Mouse (Mus musculus) neural tube, embryonic 14.5 days (tissue): ENCODE data around the gene Mlkl. TPM values are rescaled to one million over a fixed set of nuclear protein-coding genes. Genes with fewer than 3 reads are reported as not detected.

Experiments used
- ATAC-seq: fragments of 200-750 bp; cut with Nextera tagmentation; 2 replicates; pipeline ENCODE4 v1.8.0; 2017; ENCODE audit warnings: low read depth, mild to moderate bottlenecking, moderate TSS enrichment, moderate library complexity
- H3K27ac ChIP-seq: fragments of 300-500 bp; sonication (generic); 2 replicates; pipeline ENCODE4 v1.5.1; 2014; ENCODE audit warnings: low read depth, mild to moderate bottlenecking, control low read depth, low read length, moderate library complexity, mixed read lengths
- H3K27me3 ChIP-seq: fragments of 300-500 bp; sonication (generic); 2 replicates; pipeline ENCODE4 v1.6.1; 2014; ENCODE audit warnings: low read length; ENCODE audit not compliant: control insufficient read depth, insufficient read depth
- H3K36me3 ChIP-seq: fragments of 300-500 bp; sonication (generic); 2 replicates; pipeline ENCODE4 v1.6.1; 2014; ENCODE audit warnings: low read length, mixed read lengths; ENCODE audit not compliant: control insufficient read depth, insufficient read depth
- H3K4me1 ChIP-seq: fragments of 300-500 bp; sonication (generic); 2 replicates; pipeline ENCODE4 v1.6.1; 2014; ENCODE audit warnings: low read length; ENCODE audit not compliant: control insufficient read depth, insufficient read depth
- H3K4me2 ChIP-seq: fragments of 300-500 bp; sonication (generic); 2 replicates; pipeline ENCODE4 v1.6.1; 2014; ENCODE audit warnings: mild to moderate bottlenecking, low read depth, low read length, control low read depth
- H3K4me3 ChIP-seq: fragments of 300-500 bp; sonication (generic); 2 replicates; pipeline ENCODE4 v1.5.1; 2014; ENCODE audit warnings: low read depth, low read length, control low read depth, mixed read lengths
- H3K9ac ChIP-seq: fragments of 300-500 bp; sonication (generic); replicated peaks from 2 replicates; pipeline ENCODE4 v1.6.1; 2014; ENCODE audit warnings: low read depth, mild to moderate bottlenecking, control low read depth, low read length, mixed read lengths
- H3K9me3 ChIP-seq: fragments of 300-500 bp; sonication (generic); 2 replicates; pipeline ENCODE4 v1.6.1; 2016; ENCODE audit warnings: low read length; ENCODE audit not compliant: control insufficient read depth
- WGBS: fragments of 180-500 bp; shearing (Covaris S2); extraction: QIAGEN DNeasy Blood & Tissue Kit; methylation state at CpG from one replicate; pipeline ENCODE4 v1.1.7; 2014; 5-methylcytosine and 5-hydroxymethylcytosine counted together
- polyA plus RNA-seq: library from polyadenylated mRNA; unstranded; fragments of >200 nt; fragmentation: Nextera tagmentation; extraction: Ambion mirVana; gene quantifications from 2 replicates; pipeline ENCODE4 v1.2.1, GENCODE M21; 2014

The Mlkl gene
- polyA plus RNA-seq, result 0.35 TPM in 1 of 2 replicates, not detected in the other

DNA sequence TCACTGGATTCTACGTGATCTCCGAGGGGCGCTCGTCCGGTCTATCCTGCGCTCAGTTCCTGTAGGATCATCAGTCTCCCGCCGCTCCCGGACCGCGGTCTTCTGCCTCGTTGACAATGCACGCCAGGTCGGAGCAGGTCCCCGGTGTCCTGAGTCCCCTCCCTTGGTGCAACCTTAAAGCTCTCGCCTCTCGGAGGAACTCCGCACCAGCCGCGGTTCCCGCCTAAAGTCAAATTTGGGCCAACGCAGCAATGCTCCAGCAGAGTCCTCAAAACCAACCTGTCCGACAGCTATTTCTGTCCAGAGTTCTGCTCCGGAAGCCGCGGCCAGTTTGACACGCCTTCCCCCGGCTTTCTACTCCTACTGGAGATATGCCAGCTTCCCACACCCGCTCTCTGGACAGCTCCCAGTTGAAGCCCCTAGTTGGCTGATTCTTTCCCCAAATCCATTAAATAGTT is at the start of gene Mlkl:
Gene Mlkl, minus strand, starts transcription at position 288 of the 458 bp plus-strand sequence.
- Histone ChIP-seq H3K36me3 (no peaks in the 10 kb centered on the region), H3K4me1 (0 out of 2 replicates have a peak, but pooled peaks cover 5% of the 10 kb centered on the region), H3K4me3 (peak within 1 kb of the TSS; percentile 24), H3K27me3 (no peaks in the 10 kb centered on the region), H3K9me3 (no peaks in the 10 kb centered on the region), H3K4me2 (peak within 1 kb of the TSS; percentile 59), H3K9ac (no peak within 1 kb of the TSS), H3K27ac (no peak within 1 kb of the TSS)
- no peak for ATAC-seq
- 1% methylated on average over 29 of the region's 29 CpGs for WGBS

DNA sequence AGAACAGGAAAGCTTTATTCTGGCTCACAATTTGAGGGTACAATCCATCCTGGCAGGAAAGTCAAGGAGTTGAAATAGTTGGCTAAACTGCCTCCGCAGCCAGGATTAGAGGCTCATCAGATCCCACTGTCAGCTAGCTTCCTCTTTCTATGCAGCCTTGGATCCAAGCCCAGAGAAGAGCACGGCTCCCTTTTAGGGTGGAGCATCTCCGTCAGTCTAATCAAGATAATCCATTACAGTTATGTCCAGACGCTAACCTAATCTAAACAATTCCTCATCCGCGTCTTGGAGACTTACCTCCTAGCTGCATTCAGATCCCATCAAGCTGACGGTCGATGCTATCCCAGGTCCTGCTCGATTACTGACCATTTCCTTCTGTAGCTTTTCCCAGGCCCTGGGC is 47.9 kb upstream of the Mlkl start:
- WGBS, result 78% methylated on average over 9 of the region's 9 CpGs
- Histone ChIP-seq H3K36me3 (no peaks in the 10 kb centered on the region), H3K9me3 (no peaks in the 10 kb centered on the region), H3K27ac (no peak overlapping the region), H3K9ac (no peak overlapping the region), H3K27me3 (no peaks in the 10 kb centered on the region), H3K4me2 (no peak overlapping the region), H3K4me1 (no peaks in the 10 kb centered on the region), H3K4me3 (no peak overlapping the region)
- no peak for ATAC-seq

DNA sequence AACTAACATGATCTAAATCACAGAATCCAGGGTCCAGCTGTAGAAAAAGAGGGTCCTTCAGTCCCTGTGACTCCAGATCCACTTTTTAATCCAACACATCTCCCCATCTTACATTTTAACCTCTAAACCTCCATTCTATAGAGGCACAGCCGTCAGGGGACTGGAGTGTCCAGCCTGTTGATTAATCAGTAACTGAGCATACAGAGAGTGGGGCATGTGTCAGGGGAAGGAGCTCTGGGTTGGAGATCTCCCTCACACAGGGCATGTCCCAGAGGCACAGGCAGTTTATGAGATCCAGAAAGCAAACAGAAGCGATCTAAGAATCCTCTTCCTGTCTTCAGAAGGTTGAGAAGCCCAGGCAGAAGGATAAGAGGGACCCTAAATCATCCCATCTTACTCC is 46.7 kb upstream of the Mlkl start:
- ATAC-seq, result no peak
- Histone ChIP-seq H3K36me3 (no peaks in the 10 kb centered on the region), H3K4me3 (no peak overlapping the region), H3K9ac (no peak overlapping the region), H3K27ac (no peak overlapping the region), H3K4me1 (no peaks in the 10 kb centered on the region), H3K9me3 (no peaks in the 10 kb centered on the region), H3K27me3 (no peaks in the 10 kb centered on the region), H3K4me2 (no peak overlapping the region)
- 49% methylated on average over 2 of the region's 2 CpGs for WGBS

DNA sequence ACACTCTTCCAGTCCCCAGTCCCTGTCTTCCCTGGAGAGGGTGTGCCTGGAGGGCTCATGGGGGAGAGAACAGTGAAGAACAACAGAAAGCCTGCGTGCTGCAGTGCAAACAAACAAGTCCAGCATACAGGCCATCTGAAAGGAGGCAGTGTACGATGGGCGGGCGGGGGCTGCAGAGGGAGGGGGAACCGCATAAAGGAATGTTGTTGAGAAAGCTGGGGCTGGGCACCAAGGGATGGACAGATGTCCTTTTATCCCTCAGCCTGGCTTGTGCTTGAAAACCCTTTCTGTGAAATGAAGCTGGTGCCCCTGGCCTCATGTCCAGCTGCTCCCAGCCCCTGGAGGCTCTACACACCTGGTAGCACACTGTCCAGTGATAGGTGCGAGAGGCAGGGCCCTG is 37.2 kb upstream of the Mlkl start:
- no peak for ATAC-seq
- WGBS, result 51% methylated on average over 6 of the region's 6 CpGs

DNA sequence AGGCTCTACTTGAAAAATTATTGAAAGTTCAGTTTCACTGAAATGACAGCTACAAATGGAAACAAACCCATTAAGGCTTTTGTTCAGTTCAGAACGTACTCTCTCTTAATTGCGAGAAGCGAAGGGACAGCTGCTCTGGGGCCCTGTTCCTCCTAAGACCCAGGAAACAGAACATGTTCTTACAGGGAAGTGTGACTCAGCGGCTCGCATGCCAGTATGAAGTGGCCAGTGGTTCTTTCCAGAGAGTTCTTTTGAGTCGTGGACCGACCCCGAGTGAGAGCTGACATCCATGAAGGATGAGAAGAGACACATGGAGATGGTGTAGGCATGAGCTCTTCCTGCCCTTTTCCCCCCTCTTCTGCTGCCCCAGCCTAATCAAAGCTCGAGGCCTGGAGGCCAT is 31.7 kb upstream of the Mlkl start:
- ATAC-seq, result no peak
- H3K36me3 ChIP-seq, result no peaks in the 10 kb centered on the region
- H3K4me3 ChIP-seq, result no peak overlapping the region
- no peak overlapping the region for H3K4me2 ChIP-seq
- no peaks in the 10 kb centered on the region for H3K4me1 ChIP-seq
- H3K9ac ChIP-seq, result no peak overlapping the region
- WGBS, result 93% methylated on average over 9 of the region's 9 CpGs
- H3K27ac ChIP-seq, result no peak overlapping the region
- H3K9me3 ChIP-seq, result no peaks in the 10 kb centered on the region
- no peaks in the 10 kb centered on the region for H3K27me3 ChIP-seq

More for the DNA sequence above, 37.2 kb upstream of the Mlkl start:
- H3K36me3 ChIP-seq, result no peaks in the 10 kb centered on the region
- no peak overlapping the region for H3K9ac ChIP-seq
- H3K4me2 ChIP-seq, result no peak overlapping the region
- H3K4me1 ChIP-seq, result no peaks in the 10 kb centered on the region
- H3K27ac ChIP-seq, result no peak overlapping the region
- H3K27me3 ChIP-seq, result no peaks in the 10 kb centered on the region
- H3K9me3 ChIP-seq, result no peaks in the 10 kb centered on the region
- H3K4me3 ChIP-seq, result no peak overlapping the region

DNA sequence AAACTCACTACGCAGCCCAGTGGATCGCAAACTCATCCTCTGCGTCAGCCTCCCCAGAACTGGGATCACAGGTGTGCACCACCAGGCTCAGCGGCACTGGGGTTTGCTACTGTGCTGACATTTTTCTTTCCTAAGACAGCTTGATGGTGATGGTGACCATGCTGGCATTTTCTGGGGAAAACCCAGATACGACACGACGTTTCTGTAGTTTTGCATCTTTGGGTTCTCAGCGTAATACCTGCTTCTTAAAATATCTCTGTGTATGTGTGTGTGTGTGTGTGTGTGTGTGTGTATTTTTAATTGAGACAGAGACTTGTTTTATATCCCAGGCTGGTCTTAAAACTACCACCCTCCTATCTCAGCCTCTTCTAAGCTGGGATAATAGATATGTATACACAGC is 29.4 kb upstream of the Mlkl start:
- no peaks in the 10 kb centered on the region for H3K36me3 ChIP-seq
- no peak overlapping the region for H3K27ac ChIP-seq
- no peak for ATAC-seq
- no peaks in the 10 kb centered on the region for H3K4me1 ChIP-seq
- H3K27me3 ChIP-seq, result no peaks in the 10 kb centered on the region
- no peak overlapping the region for H3K4me3 ChIP-seq
- H3K4me2 ChIP-seq, result no peak overlapping the region
- H3K9me3 ChIP-seq, result no peaks in the 10 kb centered on the region
- 83% methylated on average over 8 of the region's 8 CpGs for WGBS
- H3K9ac ChIP-seq, result no peak overlapping the region

DNA sequence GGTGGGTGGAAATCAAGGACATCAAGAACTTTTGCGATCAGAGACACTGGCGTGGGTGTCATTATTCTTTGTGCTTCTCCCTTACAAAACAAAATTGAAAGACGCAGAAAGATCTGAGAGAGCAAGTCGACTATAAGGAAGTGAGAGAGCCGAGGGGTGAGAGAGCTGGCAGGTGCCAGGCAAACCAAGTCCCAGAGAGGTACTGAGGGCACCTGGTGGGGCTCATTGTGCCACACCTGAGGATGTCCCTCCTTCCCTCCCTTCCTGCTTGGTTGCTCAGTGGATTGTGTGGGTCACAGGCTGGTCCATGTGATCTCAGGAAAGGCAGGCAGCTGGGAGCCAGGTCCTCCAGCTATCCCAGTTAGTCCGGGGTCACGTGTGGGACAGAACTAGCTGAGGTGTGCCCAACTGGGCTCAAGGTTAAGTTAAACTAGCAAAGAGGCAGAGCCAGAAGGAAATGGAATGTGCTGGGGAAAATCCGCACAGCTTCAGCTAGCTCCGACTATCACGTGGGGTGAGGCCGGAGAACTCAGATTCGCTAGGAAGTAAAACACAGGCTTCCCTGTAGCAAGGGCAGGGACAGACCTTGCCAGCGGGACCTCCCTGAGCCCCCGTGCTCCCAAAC is 28.7 kb upstream of the Mlkl start:
- Histone ChIP-seq H3K4me2 (no peak overlapping the region), H3K4me3 (no peak overlapping the region), H3K9me3 (no peaks in the 10 kb centered on the region), H3K27ac (no peak overlapping the region), H3K27me3 (no peaks in the 10 kb centered on the region), H3K36me3 (no peaks in the 10 kb centered on the region), H3K9ac (no peak overlapping the region), H3K4me1 (no peaks in the 10 kb centered on the region)
- whole genome bisulfite sequencing, result 45% methylated on average over 14 of the region's 14 CpGs
- no peak for ATAC-seq

DNA sequence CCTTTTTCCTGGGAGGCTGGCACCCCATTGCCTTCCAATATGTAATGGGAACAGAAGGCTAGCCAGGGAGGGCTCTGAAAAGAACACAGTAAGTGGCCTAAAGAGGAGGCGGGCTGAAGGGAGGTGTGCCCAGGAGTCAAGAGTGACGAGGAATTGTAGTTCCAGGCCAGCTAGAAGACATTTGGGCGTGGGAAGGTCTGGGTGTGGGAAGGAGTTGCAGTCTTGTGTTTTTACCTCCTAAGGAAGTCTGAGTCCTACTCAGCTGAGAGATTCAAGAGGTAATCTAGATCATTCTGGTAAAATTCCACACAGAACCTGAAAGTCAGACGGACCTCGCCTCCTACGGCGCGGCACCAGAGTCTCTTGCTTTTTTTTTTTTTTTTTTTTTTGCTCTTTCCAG is 25.5 kb upstream of the Mlkl start:
- 75% methylated on average over 8 of the region's 8 CpGs for WGBS
- Histone ChIP-seq H3K4me1 (no peaks in the 10 kb centered on the region), H3K4me2 (no peak overlapping the region), H3K27me3 (no peaks in the 10 kb centered on the region), H3K27ac (no peak overlapping the region), H3K9ac (no peak overlapping the region), H3K36me3 (no peaks in the 10 kb centered on the region), H3K9me3 (no peaks in the 10 kb centered on the region), H3K4me3 (no peak overlapping the region)
- no peak for ATAC-seq

DNA sequence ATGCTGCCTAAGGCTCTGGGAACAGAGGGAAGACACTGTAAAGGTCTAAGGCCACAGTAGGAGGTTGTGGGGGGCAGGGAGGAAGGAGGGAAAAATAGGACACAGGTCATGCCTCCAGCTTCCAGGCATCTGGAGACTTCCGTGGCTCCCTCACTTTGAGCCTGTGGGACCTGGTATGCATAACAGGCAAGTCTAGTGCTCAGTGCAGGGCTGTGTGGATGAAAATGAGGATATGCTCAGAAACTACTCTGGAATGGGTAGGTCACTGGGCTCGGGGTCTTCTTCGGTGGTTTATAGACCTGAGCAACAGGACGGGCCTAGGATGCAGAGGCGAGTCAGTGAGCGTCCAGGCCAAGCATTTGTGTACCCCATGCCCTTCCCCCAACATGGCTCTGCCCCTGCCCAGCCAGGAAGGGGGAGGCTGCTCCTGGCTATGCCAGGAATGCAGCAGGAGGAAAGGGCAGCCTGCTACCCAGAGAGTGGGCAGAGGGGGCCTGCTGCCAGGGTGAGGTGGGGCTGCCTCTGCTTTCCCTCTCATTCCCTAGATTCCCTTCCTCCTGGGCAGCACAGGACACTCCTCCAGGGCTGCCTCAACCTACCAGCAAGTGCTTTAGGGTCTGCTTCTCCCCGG is 22.7 kb upstream of the Mlkl start:
- H3K9me3 ChIP-seq, result no peaks in the 10 kb centered on the region
- WGBS, result 64% methylated on average over 7 of the region's 7 CpGs

More for the DNA sequence above, 22.7 kb upstream of the Mlkl start:
- ATAC-seq, result no peak
- Histone ChIP-seq H3K9ac (no peak overlapping the region), H3K36me3 (no peaks in the 10 kb centered on the region), H3K27ac (no peak overlapping the region), H3K4me2 (no peak overlapping the region), H3K27me3 (no peaks in the 10 kb centered on the region), H3K4me3 (no peak overlapping the region), H3K4me1 (no peaks in the 10 kb centered on the region)
